In genomic region chr2:33217425-33217794, GRCm38 (mm10) we compare ENCODE assay signal across 9 mouse cellular contexts. TPM values are rescaled to one million over a fixed set of nuclear protein-coding genes. Genes with fewer than 3 reads are reported as not detected.
DNase-seq lines count a peak whose midpoint lies in the region; ATAC-seq and TF ChIP-seq lines count a peak whose summit lies in the region.
"Had no signal": no experiment of that assay in that cellular context is flagged by ENCODE, and none has a peak within 500 bp of the region (broad histone marks: within the 10 kb centered on the region; RNA-seq: fewer than 3 reads in every experiment).

No protein-coding gene starts in this region.

- H3K27me3 ChIP-seq in midbrain, embryonic 10.5 days (ENCODE audit: low read depth, poor library complexity, severe bottlenecking) = no peaks in the 10 kb centered on the region
- H3K27me3 ChIP-seq in midbrain, postnatal 0 days (ENCODE audit: insufficient read depth, low read length) = no peaks in the 10 kb centered on the region
- no peaks in the 10 kb centered on the region for H3K27me3 ChIP-seq in heart, embryonic 16.5 days (ENCODE audit: control insufficient read depth, insufficient read depth, low read length)
- H3K27me3 ChIP-seq in liver, embryonic 12.5 days (replicated peaks) = no peaks in the 10 kb centered on the region; the same call in 1 of the 2 replicates

- H3K9me3 ChIP-seq in midbrain, embryonic 10.5 days (replicated peaks) = no peaks in the 10 kb centered on the region
- no peaks in the 10 kb centered on the region for H3K9me3 ChIP-seq in midbrain, postnatal 0 days (ENCODE audit: low read length)
- H3K9me3 ChIP-seq in heart, embryonic 16.5 days (replicated peaks; ENCODE audit: control insufficient read depth, low read length) = no peaks in the 10 kb centered on the region
- no peaks in the 10 kb centered on the region for H3K9me3 ChIP-seq in liver, embryonic 12.5 days (replicated peaks)

- H3K27ac ChIP-seq in midbrain, embryonic 10.5 days (replicated peaks) = peak overlapping the region; percentile 94; the same call in 1 of the 2 replicates
- no peak overlapping the region for H3K27ac ChIP-seq in midbrain, postnatal 0 days (ENCODE audit: low read depth, low read length)
- H3K27ac ChIP-seq in heart, embryonic 16.5 days (ENCODE audit: low read length) = peak overlapping the region; percentile 86
- no peak overlapping the region for H3K27ac ChIP-seq in liver, embryonic 12.5 days

- peaks cover 52% of the 10 kb centered on the region for H3K4me1 ChIP-seq in midbrain, embryonic 10.5 days
- peaks cover 12% of the 10 kb centered on the region; the same call in 1 of the 2 replicates for H3K4me1 ChIP-seq in midbrain, postnatal 0 days (ENCODE audit: insufficient read depth, low read length)
- H3K4me1 ChIP-seq in heart, embryonic 16.5 days (ENCODE audit: control insufficient read depth, insufficient read depth, low read length) = peaks cover 43% of the 10 kb centered on the region
- H3K4me1 ChIP-seq in liver, embryonic 12.5 days = peaks cover 27% of the 10 kb centered on the region

- H3K36me3 ChIP-seq in midbrain, embryonic 10.5 days = peaks cover 14% of the 10 kb centered on the region
- 0 out of 2 replicates have a peak, but pooled peaks cover 3% of the 10 kb centered on the region for H3K36me3 ChIP-seq in midbrain, postnatal 0 days (ENCODE audit: insufficient read depth, low read length)
- no peaks in the 10 kb centered on the region for H3K36me3 ChIP-seq in heart, embryonic 16.5 days (ENCODE audit: control insufficient read depth, insufficient read depth)
- H3K36me3 ChIP-seq in liver, embryonic 12.5 days = no peaks in the 10 kb centered on the region

- WGBS in midbrain, embryonic 10.5 days = 47% methylated on average over 3 of the region's 3 CpGs
- 37% methylated on average over 3 of the region's 3 CpGs for WGBS in midbrain, postnatal 0 days
- WGBS in heart, embryonic 16.5 days = 30% methylated on average over 3 of the region's 3 CpGs
- WGBS in liver, embryonic 12.5 days (ENCODE audit: insufficient replicate concordance) = 44% methylated on average over 3 of the region's 3 CpGs

- ATAC-seq in midbrain, postnatal 0 days (ENCODE audit: low FRiP score) = no peak
- ATAC-seq in heart, embryonic 16.5 days (replicated peaks; ENCODE audit: extremely low read depth, insufficient read depth, low FRiP score) = no peak
- no peak for ATAC-seq in liver, embryonic 12.5 days

- no peak overlapping the region for H3K9ac ChIP-seq in midbrain, postnatal 0 days (replicated peaks; ENCODE audit: low read length, poor library complexity, severe bottlenecking)
- H3K9ac ChIP-seq in heart, embryonic 16.5 days (ENCODE audit: low read length) = peak overlapping the region; percentile 80
- no peak overlapping the region for H3K9ac ChIP-seq in liver, embryonic 12.5 days

- DNase-seq in midbrain, embryonic 10.5 days (ENCODE audit: low spot score) = no peak
- no peak for DNase-seq in midbrain, postnatal 0 days (ENCODE audit: low spot score)
- peak; percentile 69 for DNase-seq in thymus, postnatal 25 days
- DNase-seq in spleen, adult 12 weeks (ENCODE audit: low spot score) = no peak
- DNase-seq in urinary bladder, postnatal 14 days (ENCODE audit: low spot score) = no peak
- no peak for DNase-seq in lung, postnatal 36 days
- DNase-seq: left cerebral cortex, postnatal 4 days had no signal

- H3K4me2 ChIP-seq in midbrain, postnatal 0 days (ENCODE audit: low read depth, low read length, poor library complexity, severe bottlenecking) = no peak overlapping the region
- H3K4me2 ChIP-seq in heart, embryonic 16.5 days (ENCODE audit: low read depth, low read length) = peak overlapping the region; percentile 68
- H3K4me2 ChIP-seq in liver, embryonic 12.5 days = peak overlapping the region; percentile 62

- H3K4me3 ChIP-seq in midbrain, embryonic 10.5 days = peak overlapping the region; percentile 70
- H3K4me3 ChIP-seq in midbrain, postnatal 0 days (ENCODE audit: low read depth, low read length) = no peak overlapping the region
- H3K4me3 ChIP-seq in heart, embryonic 16.5 days (ENCODE audit: low read length) = peak overlapping the region; percentile 61
- no peak overlapping the region for H3K4me3 ChIP-seq in liver, embryonic 12.5 days

- TF ChIP-seq CTCF in midbrain, postnatal 0 days (IDR thresholded peaks at IDR 0.05) = no peak

RNA-seq across cellular contexts. Expression of gene Angptl2, which starts 1.5 kb away (rescaled TPM):
- 21.8 and 25.9 TPM in 2 replicates for polyA plus RNA-seq in midbrain, embryonic 10.5 days (2016; fragmentation: Nextera tagmentation; extraction: Ambion mirVana)
- total RNA-seq in midbrain, postnatal 0 days (2014; rRNA removed) = 16.7 and 16.8 TPM in 2 replicates
- 9.8 TPM in 2 replicates for polyA plus RNA-seq in midbrain, postnatal 0 days (2015; fragmentation: Nextera tagmentation; extraction: Ambion mirVana)
- polyA plus RNA-seq in heart, embryonic 16.5 days (2015; fragmentation: Nextera tagmentation; extraction: Ambion mirVana) = 75.1 and 76.4 TPM in 2 replicates
- 5.0 and 5.2 TPM in 2 replicates for polyA plus RNA-seq in liver, embryonic 12.5 days (2016; fragmentation: Nextera tagmentation; extraction: Ambion mirVana)

Comparison
In these comparisons a context has a peak if more than half of its experiments do, and no peak if none do; other contexts are left out.
1. H3K27ac ChIP-seq: peak in midbrain, embryonic 10.5 days (single experiment) and heart, embryonic 16.5 days (single experiment); none in midbrain, postnatal 0 days (single experiment) and liver, embryonic 12.5 days (single experiment).
2. H3K4me3 ChIP-seq: peak in midbrain, embryonic 10.5 days (single experiment) and heart, embryonic 16.5 days (single experiment); none in midbrain, postnatal 0 days (single experiment) and liver, embryonic 12.5 days (single experiment).